Mouse (Mus musculus): ENCODE measurements at regions not wholly inside any gene's neighbourhood (a gene's known extent, or its start where the extent isn't known, plus 50 kb on each side); places are given as distances from the start of the nearest gene placed in this dataset.

DNA sequence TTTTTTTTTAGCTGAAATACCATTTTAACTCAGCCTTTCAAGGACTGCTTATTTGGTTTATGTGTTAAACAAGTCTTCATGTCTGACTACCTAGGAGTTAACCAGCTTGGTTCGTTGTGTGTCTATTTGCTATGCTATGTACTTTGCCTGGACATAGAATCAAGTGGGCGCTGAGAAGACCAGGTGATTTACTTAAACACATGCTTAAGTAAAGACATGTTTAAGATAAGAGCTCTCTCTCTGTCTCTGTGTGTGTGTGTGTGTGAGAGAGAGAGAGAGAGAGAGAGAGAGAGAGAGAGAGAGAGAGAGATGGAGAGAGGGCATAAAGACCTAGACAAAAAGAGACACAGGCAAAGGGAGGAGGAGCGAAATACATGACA lies 302.3 kb downstream of the Pik3r1 start:
- H3K36me3 ChIP-seq (ENCODE audit: control insufficient read depth, insufficient read depth, low read length): no peaks in the 10 kb centered on the region
- ATAC-seq (replicated peaks; ENCODE audit: insufficient number of reproducible peaks, low FRiP score, low TSS enrichment): no peak
- no peak overlapping the region for H3K9ac ChIP-seq (ENCODE audit: low read depth, low read length)
- no peaks in the 10 kb centered on the region for H3K4me1 ChIP-seq (ENCODE audit: control insufficient read depth, insufficient read depth, low read length)
- no peak overlapping the region for H3K27ac ChIP-seq (ENCODE audit: low read depth, low read length)
- WGBS (ENCODE audit: insufficient replicate concordance): 77% methylated on average over 3 of the region's 3 CpGs
- H3K4me3 ChIP-seq (ENCODE audit: low read depth, low read length): no peak overlapping the region
- H3K27me3 ChIP-seq (ENCODE audit: control insufficient read depth, insufficient read depth, low read length): no peaks in the 10 kb centered on the region
- H3K4me2 ChIP-seq: no peak overlapping the region
- no peaks in the 10 kb centered on the region for H3K9me3 ChIP-seq (replicated peaks; ENCODE audit: control insufficient read depth, low read length)

- H3K27ac ChIP-seq (ENCODE audit: low read depth, low read length): no peak overlapping the region
- 74% methylated on average over 7 of the region's 7 CpGs for WGBS (ENCODE audit: insufficient replicate concordance)
- no peak overlapping the region for H3K4me3 ChIP-seq (ENCODE audit: low read depth, low read length)
- H3K4me1 ChIP-seq (ENCODE audit: control insufficient read depth, insufficient read depth, low read length): no peaks in the 10 kb centered on the region
- H3K27me3 ChIP-seq (ENCODE audit: control insufficient read depth, insufficient read depth, low read length): no peaks in the 10 kb centered on the region
- H3K9ac ChIP-seq (ENCODE audit: low read depth, low read length): no peak overlapping the region
- ATAC-seq (replicated peaks; ENCODE audit: insufficient number of reproducible peaks, low FRiP score, low TSS enrichment): no peak
- H3K4me2 ChIP-seq: no peak overlapping the region
- H3K9me3 ChIP-seq (replicated peaks; ENCODE audit: control insufficient read depth, low read length): no peaks in the 10 kb centered on the region
- H3K36me3 ChIP-seq (ENCODE audit: control insufficient read depth, insufficient read depth, low read length): no peaks in the 10 kb centered on the region
These were observed 302.9 kb downstream of the Pik3r1 start for GRCm38 (mm10) chr13:101464928-101465747.

GRCm38 (mm10) chr13:101456926-101457325 lies 311.1 kb downstream of the Pik3r1 start:
- no peak for ATAC-seq (replicated peaks; ENCODE audit: insufficient number of reproducible peaks, low FRiP score, low TSS enrichment)

DNA sequence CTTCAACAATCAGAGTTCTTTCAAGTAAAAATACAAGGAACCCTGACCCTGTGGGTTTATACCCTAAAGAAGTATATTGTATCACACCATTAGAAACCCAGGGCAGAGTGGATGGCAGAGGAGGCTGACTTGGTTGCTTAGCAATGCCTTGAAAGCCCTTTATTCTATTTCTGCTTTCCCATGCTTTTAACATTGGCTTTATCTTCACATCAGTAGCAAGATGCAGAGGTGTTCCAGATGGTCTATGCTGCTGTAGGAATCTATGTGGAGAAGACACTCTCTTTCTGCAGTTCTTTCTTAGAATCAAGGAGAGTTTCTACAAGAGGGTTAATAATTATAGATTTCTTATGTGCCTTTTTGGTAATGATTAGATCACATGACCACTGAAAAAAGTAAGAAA lies 313.7 kb downstream of the Pik3r1 start:
- ATAC-seq (replicated peaks; ENCODE audit: insufficient number of reproducible peaks, low FRiP score, low TSS enrichment): no peak
- Histone ChIP-seq H3K9ac (ENCODE audit: low read depth, low read length) (no peak overlapping the region), H3K36me3 (ENCODE audit: control insufficient read depth, insufficient read depth, low read length) (no peaks in the 10 kb centered on the region), H3K4me3 (ENCODE audit: low read depth, low read length) (no peak overlapping the region), H3K27ac (ENCODE audit: low read depth, low read length) (no peak overlapping the region), H3K9me3 (replicated peaks; ENCODE audit: control insufficient read depth, low read length) (no peaks in the 10 kb centered on the region), H3K4me2 (no peak overlapping the region), H3K27me3 (ENCODE audit: control insufficient read depth, insufficient read depth, low read length) (no peaks in the 10 kb centered on the region), H3K4me1 (ENCODE audit: control insufficient read depth, insufficient read depth, low read length) (no peaks in the 10 kb centered on the region)

More at GRCm38 (mm10) chr13:101456926-101457325, 311.1 kb downstream of the Pik3r1 start:
- Histone ChIP-seq H3K4me3 (ENCODE audit: low read depth, low read length) (no peak overlapping the region), H3K4me1 (ENCODE audit: control insufficient read depth, insufficient read depth, low read length) (no peaks in the 10 kb centered on the region), H3K36me3 (ENCODE audit: control insufficient read depth, insufficient read depth, low read length) (no peaks in the 10 kb centered on the region), H3K27ac (ENCODE audit: low read depth, low read length) (no peak overlapping the region), H3K27me3 (ENCODE audit: control insufficient read depth, insufficient read depth, low read length) (no peaks in the 10 kb centered on the region), H3K4me2 (no peak overlapping the region), H3K9ac (ENCODE audit: low read depth, low read length) (no peak overlapping the region), H3K9me3 (replicated peaks; ENCODE audit: control insufficient read depth, low read length) (no peaks in the 10 kb centered on the region)
- WGBS (ENCODE audit: insufficient replicate concordance): 45% methylated on average over 2 of the region's 2 CpGs

- no peaks in the 10 kb centered on the region for H3K9me3 ChIP-seq (replicated peaks; ENCODE audit: control insufficient read depth, low read length)
- no peaks in the 10 kb centered on the region for H3K27me3 ChIP-seq (ENCODE audit: control insufficient read depth, insufficient read depth, low read length)
- WGBS (ENCODE audit: insufficient replicate concordance): 78% methylated on average over 6 of the region's 6 CpGs
- no peaks in the 10 kb centered on the region for H3K36me3 ChIP-seq (ENCODE audit: control insufficient read depth, insufficient read depth, low read length)
- no peak overlapping the region for H3K4me2 ChIP-seq
- no peak overlapping the region for H3K9ac ChIP-seq (ENCODE audit: low read depth, low read length)
- no peak overlapping the region for H3K27ac ChIP-seq (ENCODE audit: low read depth, low read length)
- ATAC-seq (replicated peaks; ENCODE audit: insufficient number of reproducible peaks, low FRiP score, low TSS enrichment): no peak
- no peak overlapping the region for H3K4me3 ChIP-seq (ENCODE audit: low read depth, low read length)
- no peaks in the 10 kb centered on the region for H3K4me1 ChIP-seq (ENCODE audit: control insufficient read depth, insufficient read depth, low read length)
These were observed 317.5 kb downstream of the Pik3r1 start for GRCm38 (mm10) chr13:101450501-101450900.

DNA sequence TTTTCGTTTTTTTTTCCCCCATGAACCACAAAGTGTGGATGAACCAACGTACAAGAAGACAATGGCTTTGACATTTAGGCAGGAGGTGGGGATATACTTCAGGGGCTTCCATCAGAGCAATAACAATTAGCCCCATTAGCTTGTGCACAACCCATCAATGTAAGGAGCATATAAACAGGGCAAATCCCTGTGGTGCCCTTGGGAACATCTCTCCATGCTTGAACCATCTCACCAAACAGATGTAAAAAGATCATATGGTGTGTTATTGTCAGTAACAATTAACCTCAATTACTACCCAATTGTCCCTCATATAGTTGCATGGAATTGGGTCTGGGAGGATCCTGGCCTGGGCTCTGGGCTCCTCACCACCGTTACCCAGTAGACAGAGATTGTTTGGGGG lies 328.5 kb downstream of the Pik3r1 start:
- H3K27ac ChIP-seq (ENCODE audit: low read depth, low read length): no peak overlapping the region
- ATAC-seq (replicated peaks; ENCODE audit: insufficient number of reproducible peaks, low FRiP score, low TSS enrichment): no peak
- 74% methylated on average over 3 of the region's 3 CpGs for WGBS (ENCODE audit: insufficient replicate concordance)

GRCm38 (mm10) chr13:101439041-101439440 lies 329.0 kb downstream of the Pik3r1 start:
- 71% methylated on average over 6 of the region's 6 CpGs for WGBS (ENCODE audit: insufficient replicate concordance)
- H3K27me3 ChIP-seq (ENCODE audit: control insufficient read depth, insufficient read depth, low read length): no peaks in the 10 kb centered on the region

More for the DNA sequence above, 328.5 kb downstream of the Pik3r1 start:
- Histone ChIP-seq H3K9ac (ENCODE audit: low read depth, low read length) (no peak overlapping the region), H3K4me3 (ENCODE audit: low read depth, low read length) (no peak overlapping the region), H3K27me3 (ENCODE audit: control insufficient read depth, insufficient read depth, low read length) (no peaks in the 10 kb centered on the region), H3K4me2 (no peak overlapping the region), H3K4me1 (ENCODE audit: control insufficient read depth, insufficient read depth, low read length) (no peaks in the 10 kb centered on the region), H3K36me3 (ENCODE audit: control insufficient read depth, insufficient read depth, low read length) (no peaks in the 10 kb centered on the region), H3K9me3 (replicated peaks; ENCODE audit: control insufficient read depth, low read length) (no peaks in the 10 kb centered on the region)

GRCm38 (mm10) chr13:101433162-101433561 lies 334.9 kb downstream of the Pik3r1 start:
- WGBS (ENCODE audit: insufficient replicate concordance): 91% methylated on average over 6 of the region's 6 CpGs
- no peaks in the 10 kb centered on the region for H3K4me1 ChIP-seq (ENCODE audit: control insufficient read depth, insufficient read depth, low read length)
- no peak overlapping the region for H3K4me2 ChIP-seq
- H3K36me3 ChIP-seq (ENCODE audit: control insufficient read depth, insufficient read depth, low read length): no peaks in the 10 kb centered on the region
- no peak for ATAC-seq (replicated peaks; ENCODE audit: insufficient number of reproducible peaks, low FRiP score, low TSS enrichment)
- no peaks in the 10 kb centered on the region for H3K9me3 ChIP-seq (replicated peaks; ENCODE audit: control insufficient read depth, low read length)
- H3K4me3 ChIP-seq (ENCODE audit: low read depth, low read length): no peak overlapping the region
- H3K27me3 ChIP-seq (ENCODE audit: control insufficient read depth, insufficient read depth, low read length): no peaks in the 10 kb centered on the region
- H3K27ac ChIP-seq (ENCODE audit: low read depth, low read length): no peak overlapping the region
- H3K9ac ChIP-seq (ENCODE audit: low read depth, low read length): no peak overlapping the region

More at GRCm38 (mm10) chr13:101439041-101439440, 329.0 kb downstream of the Pik3r1 start:
- ATAC-seq (replicated peaks; ENCODE audit: insufficient number of reproducible peaks, low FRiP score, low TSS enrichment): no peak
- H3K4me2 ChIP-seq: no peak overlapping the region
- no peaks in the 10 kb centered on the region for H3K9me3 ChIP-seq (replicated peaks; ENCODE audit: control insufficient read depth, low read length)
- no peaks in the 10 kb centered on the region for H3K36me3 ChIP-seq (ENCODE audit: control insufficient read depth, insufficient read depth, low read length)
- no peak overlapping the region for H3K4me3 ChIP-seq (ENCODE audit: low read depth, low read length)
- H3K4me1 ChIP-seq (ENCODE audit: control insufficient read depth, insufficient read depth, low read length): no peaks in the 10 kb centered on the region
- H3K27ac ChIP-seq (ENCODE audit: low read depth, low read length): no peak overlapping the region
- H3K9ac ChIP-seq (ENCODE audit: low read depth, low read length): no peak overlapping the region
